Mouse (Mus musculus) midbrain, embryonic 16.5 days (tissue): ENCODE results near the gene Sirt4. TPM values are rescaled to one million over a fixed set of nuclear protein-coding genes. Genes with fewer than 3 reads are reported as not detected.
"Not testable (repeated sequence)": the region's sequence is repeated elsewhere in the genome, so short reads cannot be mapped to it uniquely, and the experiment has no call there.

Experiments used
- ATAC-seq: fragments of 200-750 bp; cut with Nextera tagmentation; 2 replicates; pipeline ENCODE4 v1.8.0; 2017; ENCODE audit warnings: moderate TSS enrichment
- H3K27ac ChIP-seq: fragments of 300-500 bp; sonication (generic); 2 replicates; pipeline ENCODE4 v1.5.1; 2014; ENCODE audit warnings: mild to moderate bottlenecking, low read length, mixed read lengths
- H3K27me3 ChIP-seq: fragments of 300-500 bp; sonication (generic); 2 replicates; pipeline ENCODE4 v1.6.1; 2014; ENCODE audit warnings: low read depth, low read length, mixed read lengths; ENCODE audit not compliant: control insufficient read depth, insufficient read depth
- H3K36me3 ChIP-seq: fragments of 300-500 bp; sonication (generic); 2 replicates; pipeline ENCODE4 v1.6.1; 2014; ENCODE audit warnings: mild to moderate bottlenecking, low read length, moderate library complexity, mixed read lengths; ENCODE audit not compliant: control insufficient read depth, insufficient read depth
- H3K4me1 ChIP-seq: fragments of 300-500 bp; sonication (generic); 2 replicates; pipeline ENCODE4 v1.6.1; 2014; ENCODE audit warnings: mild to moderate bottlenecking, low read length, mixed read lengths; ENCODE audit not compliant: control insufficient read depth, insufficient read depth
- H3K4me2 ChIP-seq: fragments of 300-500 bp; sonication (generic); 2 replicates; pipeline ENCODE4 v1.6.1; 2014; ENCODE audit warnings: mild to moderate bottlenecking, low read length, mixed read lengths
- H3K4me3 ChIP-seq: fragments of 300-500 bp; sonication (generic); 2 replicates; pipeline ENCODE4 v1.5.1; 2014; ENCODE audit warnings: low read depth, mild to moderate bottlenecking, low read length, moderate library complexity, mixed read lengths
- H3K9ac ChIP-seq: fragments of 300-500 bp; sonication (generic); 2 replicates; pipeline ENCODE4 v1.6.1; 2014; ENCODE audit warnings: low read depth, low read length, mixed read lengths
- H3K9me3 ChIP-seq: fragments of 300-500 bp; sonication (generic); replicated peaks from 2 replicates; pipeline ENCODE4 v1.6.1; 2014; ENCODE audit warnings: mild to moderate bottlenecking, low read length, mixed read lengths; ENCODE audit not compliant: control insufficient read depth, poor library complexity, severe bottlenecking
- WGBS: fragments of 180-500 bp; shearing (Covaris S2); extraction: QIAGEN DNeasy Blood & Tissue Kit; methylation state at CpG from one replicate; pipeline ENCODE4 v1.1.7; 2014; 5-methylcytosine and 5-hydroxymethylcytosine counted together
- polyA plus RNA-seq: library from polyadenylated mRNA; unstranded; fragments of >200 nt; fragmentation: Nextera tagmentation; extraction: Ambion mirVana; gene quantifications from 2 replicates; pipeline ENCODE4 v1.2.1, GENCODE M21; 2015

The Sirt4 gene
- polyA plus RNA-seq, 1 experiment from 2014 or later = 32.3 TPM

GRCm38 (mm10) chr5:115509790-115510689, 25.5 kb upstream of the Sirt4 start:
- ATAC-seq = no peak
- peak overlapping the region; percentile 92 for H3K4me2 ChIP-seq

GRCm38 (mm10) chr5:115509321-115509761, 24.8 kb upstream of the Sirt4 start:
- no peaks in the 10 kb centered on the region for H3K9me3 ChIP-seq
- peaks cover 33% of the 10 kb centered on the region for H3K4me1 ChIP-seq
- peak overlapping the region; percentile 92 for H3K4me2 ChIP-seq
- H3K9ac ChIP-seq = peak overlapping the region; percentile 41
- H3K27me3 ChIP-seq = no peaks in the 10 kb centered on the region
- no peak overlapping the region for H3K4me3 ChIP-seq
- 0 out of 2 replicates have a peak overlapping the region, but pooled peaks have one; percentile 28 for H3K27ac ChIP-seq
- no peaks in the 10 kb centered on the region for H3K36me3 ChIP-seq
- ATAC-seq = no peak
- 39% methylated on average over 15 of the region's 15 CpGs for WGBS

More at GRCm38 (mm10) chr5:115509790-115510689, 25.5 kb upstream of the Sirt4 start:
- Histone ChIP-seq H3K4me1 (peaks cover 33% of the 10 kb centered on the region), H3K36me3 (no peaks in the 10 kb centered on the region), H3K27ac (0 out of 2 replicates have a peak overlapping the region, but pooled peaks have one; percentile 28), H3K9me3 (no peaks in the 10 kb centered on the region), H3K9ac (peak overlapping the region; percentile 41), H3K4me3 (no peak overlapping the region), H3K27me3 (no peaks in the 10 kb centered on the region)
- 66% methylated on average over 15 of the region's 15 CpGs for WGBS

- Histone ChIP-seq H3K9ac (peak overlapping the region; percentile 94), H3K4me1 (peaks cover 33% of the 10 kb centered on the region), H3K9me3 (no peaks in the 10 kb centered on the region), H3K36me3 (no peaks in the 10 kb centered on the region), H3K27me3 (no peaks in the 10 kb centered on the region), H3K4me3 (peak overlapping the region; percentile 92; the same call in 1 of the 2 replicates), H3K27ac (no peak overlapping the region), H3K4me2 (peak overlapping the region; percentile 92)
- 27% methylated on average over 10 of the region's 10 CpGs for WGBS
- ATAC-seq = no peak
Measured at GRCm38 (mm10) chr5:115508859-115509147, 24.3 kb upstream of the Sirt4 start.

GRCm38 (mm10) chr5:115507981-115508858, 23.7 kb upstream of the Sirt4 start:
- peak overlapping the region; percentile 92 for H3K4me2 ChIP-seq
- H3K4me3 ChIP-seq = peak overlapping the region; percentile 92
- no peaks in the 10 kb centered on the region for H3K27me3 ChIP-seq
- H3K9ac ChIP-seq = peak overlapping the region; percentile 94
- H3K9me3 ChIP-seq = no peaks in the 10 kb centered on the region
- no peak for ATAC-seq
- H3K36me3 ChIP-seq = no peaks in the 10 kb centered on the region
- H3K27ac ChIP-seq = no peak overlapping the region
- 45% methylated on average over 18 of the region's 18 CpGs for WGBS
- peaks cover 33% of the 10 kb centered on the region for H3K4me1 ChIP-seq

DNA sequence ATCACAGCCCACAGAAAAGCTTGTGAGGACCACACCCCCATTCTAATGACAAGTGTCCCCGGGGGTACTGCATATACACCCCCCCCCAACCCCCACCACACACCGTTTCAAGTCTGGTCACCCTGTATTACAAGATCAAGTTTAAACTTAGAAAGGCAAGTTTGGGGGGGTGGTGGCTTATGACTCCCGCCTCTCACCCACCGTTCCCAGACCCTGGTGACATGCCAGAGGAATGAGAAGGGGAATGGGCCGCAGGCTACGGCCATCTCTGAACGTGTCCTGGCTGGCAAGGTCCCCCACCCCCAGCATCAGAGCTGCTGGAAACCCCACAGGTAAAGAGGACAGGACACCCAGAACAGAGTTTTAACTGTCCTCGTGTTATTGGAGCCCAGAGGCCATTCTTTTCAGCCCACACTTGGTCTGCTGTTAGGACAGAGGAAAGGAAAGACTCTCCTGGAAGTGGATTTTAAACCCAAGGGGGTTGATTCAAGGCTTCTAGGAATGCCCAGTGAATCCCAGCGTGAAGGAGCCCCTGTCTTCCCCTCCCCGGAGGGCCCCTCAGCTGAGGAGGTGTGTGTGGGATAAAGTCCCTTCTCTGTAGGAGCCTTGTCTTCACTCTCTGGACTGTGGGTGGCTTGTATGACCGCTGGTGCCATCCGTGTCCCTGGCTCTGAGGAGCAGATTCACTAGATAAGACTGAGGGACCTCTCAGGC, 22.9 kb upstream of the Sirt4 start:
- WGBS = 19% methylated on average over 12 of the region's 12 CpGs
- H3K4me1 ChIP-seq = peaks cover 33% of the 10 kb centered on the region
- H3K27me3 ChIP-seq = no peaks in the 10 kb centered on the region
- no peaks in the 10 kb centered on the region for H3K36me3 ChIP-seq
- peak overlapping the region; percentile 92 for H3K4me3 ChIP-seq
- no peaks in the 10 kb centered on the region for H3K9me3 ChIP-seq
- peak overlapping the region; percentile 94 for H3K9ac ChIP-seq
- peak overlapping the region; percentile 92 for H3K4me2 ChIP-seq
- no peak overlapping the region for H3K27ac ChIP-seq
- ATAC-seq = no peak

DNA sequence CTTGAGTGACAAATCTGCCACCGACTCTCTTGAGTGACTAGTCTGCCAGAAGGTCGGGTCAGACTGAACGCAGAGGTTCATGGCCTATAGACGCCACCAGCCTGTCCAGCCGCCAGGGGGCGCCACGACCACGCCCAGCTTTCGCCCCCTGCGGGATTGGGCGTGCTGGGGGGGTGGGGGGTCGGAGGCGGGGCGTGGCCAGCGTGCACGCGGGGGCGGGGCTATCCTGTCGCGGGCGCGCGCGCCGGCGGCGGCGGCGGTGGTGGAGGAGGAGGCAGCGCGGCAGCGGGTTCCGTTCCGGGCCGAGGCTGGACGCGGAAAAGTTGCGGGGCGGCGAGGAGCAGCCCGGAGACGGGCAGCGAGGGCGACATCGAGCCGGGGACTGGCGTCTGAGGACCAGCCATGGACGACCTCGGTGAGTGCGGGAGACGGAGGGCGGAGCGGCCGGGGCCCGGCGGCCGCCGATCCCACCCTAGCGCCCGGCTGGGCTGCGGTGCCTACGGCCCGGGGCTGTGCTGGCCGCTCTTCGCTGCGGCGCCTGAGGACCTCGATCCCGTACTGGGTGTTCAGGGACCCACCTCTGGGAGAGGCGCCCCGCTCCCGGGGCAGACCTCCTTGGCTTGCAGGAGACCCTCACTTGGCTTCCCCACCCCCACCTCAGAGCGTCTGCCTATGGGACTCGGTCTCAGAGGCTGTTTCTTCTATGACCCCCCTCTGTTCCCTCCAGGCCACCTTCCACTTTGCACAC, 22.1 kb upstream of the Sirt4 start, which contains the start of gene Pxn:
TSS of gene Pxn (plus strand) at position 223 of the 748 bp plus-strand sequence.
- H3K27me3 ChIP-seq = no peaks in the 10 kb centered on the region
- 0 out of 2 replicates have a peak within 1 kb of the TSS, but pooled peaks have one; percentile 55 for H3K27ac ChIP-seq
- no peaks in the 10 kb centered on the region for H3K9me3 ChIP-seq
- peak; percentile 76 for ATAC-seq
- peaks cover 33% of the 10 kb centered on the region for H3K4me1 ChIP-seq
- WGBS = under 1% methylated on average over 62 of the region's 74 CpGs
- peak within 1 kb of the TSS; percentile 92 for H3K4me2 ChIP-seq
- peak within 1 kb of the TSS; percentile 92 for H3K4me3 ChIP-seq
- peak within 1 kb of the TSS; percentile 94 for H3K9ac ChIP-seq
- no peaks in the 10 kb centered on the region for H3K36me3 ChIP-seq

GRCm38 (mm10) chr5:115505617-115506016, 21.1 kb upstream of the Sirt4 start:
- peaks cover 33% of the 10 kb centered on the region for H3K4me1 ChIP-seq
- WGBS = 71% methylated on average over 4 of the region's 4 CpGs
- H3K36me3 ChIP-seq, H3K9me3 ChIP-seq, ATAC-seq, H3K4me2 ChIP-seq, H3K27ac ChIP-seq, H3K4me3 ChIP-seq, H3K27me3 ChIP-seq, H3K9ac ChIP-seq: not testable (repeated sequence)

GRCm38 (mm10) chr5:115503035-115503434, 18.5 kb upstream of the Sirt4 start:
- peaks cover 11% of the 10 kb centered on the region for H3K4me1 ChIP-seq
- no peaks in the 10 kb centered on the region for H3K36me3 ChIP-seq
- H3K27ac ChIP-seq = no peak overlapping the region
- no peak overlapping the region for H3K4me3 ChIP-seq
- 70% methylated on average over 12 of the region's 12 CpGs for WGBS
- no peak for ATAC-seq
- H3K4me2 ChIP-seq = no peak overlapping the region
- no peaks in the 10 kb centered on the region for H3K9me3 ChIP-seq
- H3K9ac ChIP-seq = no peak overlapping the region
- H3K27me3 ChIP-seq = no peaks in the 10 kb centered on the region
